Mouse (Mus musculus) hindbrain, embryonic 14.5 days (tissue): Measurements from ENCODE around the gene Gjb3. TPM values are rescaled to one million over a fixed set of nuclear protein-coding genes. Genes with fewer than 3 reads are reported as not detected.

Source experiments
- ATAC-seq: fragments of 200-750 bp; cut with Nextera tagmentation; 2 replicates; pipeline ENCODE4 v1.8.0; 2017; ENCODE audit warnings: moderate number of reproducible peaks, mild to moderate bottlenecking, moderate TSS enrichment, moderate library complexity; ENCODE audit not compliant: low FRiP score
- DNase-seq: peaks from one replicate; pipeline ENCODE4 v3.0.0-alpha.2; 2015; ENCODE audit warnings: low spot score
- H3K27ac ChIP-seq: fragments of 300-500 bp; sonication (generic); 2 replicates; pipeline ENCODE4 v1.5.1; 2014; ENCODE audit warnings: mild to moderate bottlenecking, moderate library complexity
- H3K27me3 ChIP-seq: fragments of 300-500 bp; sonication (generic); 2 replicates; pipeline ENCODE4 v1.6.1; 2014; ENCODE audit warnings: mild to moderate bottlenecking, low read length, mixed read lengths; ENCODE audit not compliant: control insufficient read depth, insufficient read depth
- H3K36me3 ChIP-seq: fragments of 300-500 bp; sonication (generic); replicated peaks from 2 replicates; pipeline ENCODE4 v1.6.1; 2014; ENCODE audit not compliant: control insufficient read depth, insufficient read depth
- H3K4me1 ChIP-seq: fragments of 300-500 bp; sonication (generic); replicated peaks from 2 replicates; pipeline ENCODE4 v1.6.1; 2014; ENCODE audit warnings: antibody characterized with exemption, low read length, mixed read lengths; ENCODE audit not compliant: control insufficient read depth, insufficient read depth
- H3K4me2 ChIP-seq: fragments of 300-500 bp; sonication (generic); replicated peaks from 2 replicates; pipeline ENCODE4 v1.6.1; 2014; ENCODE audit warnings: mild to moderate bottlenecking, moderate library complexity
- H3K4me3 ChIP-seq: fragments of 300-500 bp; sonication (generic); replicated peaks from 2 replicates; pipeline ENCODE4 v1.5.1; 2014; ENCODE audit warnings: mild to moderate bottlenecking, low read length
- H3K9ac ChIP-seq: fragments of 300-500 bp; sonication (generic); 2 replicates; pipeline ENCODE4 v1.6.1; 2014
- H3K9me3 ChIP-seq: fragments of 300-500 bp; sonication (generic); 2 replicates; pipeline ENCODE4 v1.6.1; 2016; ENCODE audit warnings: low read length; ENCODE audit not compliant: control insufficient read depth
- WGBS: fragments of 180-500 bp; shearing (Covaris S2); extraction: QIAGEN DNeasy Blood & Tissue Kit; methylation state at CpG from one replicate; pipeline ENCODE4 v1.1.7; 2014; 5-methylcytosine and 5-hydroxymethylcytosine counted together
- polyA plus RNA-seq: library from polyadenylated mRNA; unstranded; fragments of >200 nt; fragmentation: Nextera tagmentation; extraction: Ambion mirVana; gene quantifications from 2 replicates; pipeline ENCODE4 v1.2.1, GENCODE M21; 2014

Gene Gjb3
- polyA plus RNA-seq, 1 experiment from 2014 or later = not detected

DNA sequence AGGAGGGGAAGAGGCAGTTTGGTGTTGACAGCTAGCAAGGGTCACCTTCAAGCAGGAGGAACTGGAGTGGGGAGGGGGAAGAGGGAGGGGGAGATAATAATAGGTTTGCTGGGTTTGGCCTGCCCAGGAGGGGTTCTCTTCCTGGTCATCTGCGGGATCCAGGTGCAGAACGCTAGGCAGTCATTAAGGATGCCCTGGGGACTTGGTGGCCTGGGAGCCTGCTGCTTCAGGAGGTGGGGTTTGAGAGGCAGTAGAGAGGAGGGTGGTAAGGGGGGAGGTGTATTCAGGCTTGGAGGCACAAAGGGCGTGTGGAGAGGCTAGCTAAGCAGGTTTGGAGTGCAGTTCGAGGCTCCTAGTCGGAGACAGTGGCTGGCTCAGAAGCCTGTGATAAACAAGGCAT is 34.8 kb upstream of the Gjb3 start:
- no peak for DNase-seq
- Histone ChIP-seq H3K27ac (no peak overlapping the region), H3K9ac (no peak overlapping the region), H3K36me3 (no peaks in the 10 kb centered on the region), H3K4me3 (no peak overlapping the region), H3K9me3 (no peaks in the 10 kb centered on the region), H3K4me1 (0 out of 2 replicates have a peak, but pooled peaks cover 7% of the 10 kb centered on the region), H3K27me3 (no peaks in the 10 kb centered on the region), H3K4me2 (no peak overlapping the region)
- WGBS = 17% methylated on average over 5 of the region's 5 CpGs
- ATAC-seq = no peak

- no peak overlapping the region for H3K27ac ChIP-seq
- 0 out of 2 replicates have a peak, but pooled peaks cover 7% of the 10 kb centered on the region for H3K4me1 ChIP-seq
- no peak for DNase-seq
- no peak overlapping the region for H3K4me3 ChIP-seq
- H3K9me3 ChIP-seq = no peaks in the 10 kb centered on the region
- H3K9ac ChIP-seq = no peak overlapping the region
- H3K27me3 ChIP-seq = no peaks in the 10 kb centered on the region
- 56% methylated on average over 6 of the region's 6 CpGs for WGBS
- H3K4me2 ChIP-seq = no peak overlapping the region
- no peak for ATAC-seq
- no peaks in the 10 kb centered on the region for H3K36me3 ChIP-seq
These were observed 33.8 kb upstream of the Gjb3 start for GRCm38 (mm10) chr4:127364431-127364830.

- ATAC-seq (no peak), DNase-seq (no peak)
- Histone ChIP-seq H3K4me1 (0 out of 2 replicates have a peak, but pooled peaks cover 7% of the 10 kb centered on the region), H3K27ac (no peak overlapping the region), H3K36me3 (no peaks in the 10 kb centered on the region), H3K27me3 (no peaks in the 10 kb centered on the region), H3K9ac (no peak overlapping the region), H3K4me2 (no peak overlapping the region), H3K4me3 (no peak overlapping the region), H3K9me3 (no peaks in the 10 kb centered on the region)
- 61% methylated on average over 4 of the region's 4 CpGs for WGBS
These were observed 32.7 kb upstream of the Gjb3 start for GRCm38 (mm10) chr4:127363331-127363730.

GRCm38 (mm10) chr4:127362520-127362919 is 31.9 kb upstream of the Gjb3 start:
- ATAC-seq (no peak), DNase-seq (no peak)
- Histone ChIP-seq H3K9ac (no peak overlapping the region), H3K4me3 (no peak overlapping the region), H3K9me3 (no peaks in the 10 kb centered on the region), H3K4me1 (0 out of 2 replicates have a peak, but pooled peaks cover 7% of the 10 kb centered on the region), H3K27me3 (no peaks in the 10 kb centered on the region), H3K27ac (no peak overlapping the region), H3K4me2 (no peak overlapping the region), H3K36me3 (no peaks in the 10 kb centered on the region)
- 94% methylated on average over 3 of the region's 3 CpGs for WGBS

GRCm38 (mm10) chr4:127358018-127358417 is 27.4 kb upstream of the Gjb3 start, which contains the start of gene Gjb5:
Gjb5 (minus strand) TSS chr4:127358181.
- Histone ChIP-seq H3K4me2 (no peak within 1 kb of the TSS), H3K4me1 (0 out of 2 replicates have a peak, but pooled peaks cover 8% of the 10 kb centered on the region), H3K9ac (no peak within 1 kb of the TSS), H3K27ac (no peak within 1 kb of the TSS), H3K36me3 (no peaks in the 10 kb centered on the region), H3K4me3 (no peak within 1 kb of the TSS), H3K27me3 (no peaks in the 10 kb centered on the region), H3K9me3 (no peaks in the 10 kb centered on the region)
- no peak for DNase-seq
- no peak for ATAC-seq
- 36% methylated on average over 5 of the region's 5 CpGs for WGBS

DNA sequence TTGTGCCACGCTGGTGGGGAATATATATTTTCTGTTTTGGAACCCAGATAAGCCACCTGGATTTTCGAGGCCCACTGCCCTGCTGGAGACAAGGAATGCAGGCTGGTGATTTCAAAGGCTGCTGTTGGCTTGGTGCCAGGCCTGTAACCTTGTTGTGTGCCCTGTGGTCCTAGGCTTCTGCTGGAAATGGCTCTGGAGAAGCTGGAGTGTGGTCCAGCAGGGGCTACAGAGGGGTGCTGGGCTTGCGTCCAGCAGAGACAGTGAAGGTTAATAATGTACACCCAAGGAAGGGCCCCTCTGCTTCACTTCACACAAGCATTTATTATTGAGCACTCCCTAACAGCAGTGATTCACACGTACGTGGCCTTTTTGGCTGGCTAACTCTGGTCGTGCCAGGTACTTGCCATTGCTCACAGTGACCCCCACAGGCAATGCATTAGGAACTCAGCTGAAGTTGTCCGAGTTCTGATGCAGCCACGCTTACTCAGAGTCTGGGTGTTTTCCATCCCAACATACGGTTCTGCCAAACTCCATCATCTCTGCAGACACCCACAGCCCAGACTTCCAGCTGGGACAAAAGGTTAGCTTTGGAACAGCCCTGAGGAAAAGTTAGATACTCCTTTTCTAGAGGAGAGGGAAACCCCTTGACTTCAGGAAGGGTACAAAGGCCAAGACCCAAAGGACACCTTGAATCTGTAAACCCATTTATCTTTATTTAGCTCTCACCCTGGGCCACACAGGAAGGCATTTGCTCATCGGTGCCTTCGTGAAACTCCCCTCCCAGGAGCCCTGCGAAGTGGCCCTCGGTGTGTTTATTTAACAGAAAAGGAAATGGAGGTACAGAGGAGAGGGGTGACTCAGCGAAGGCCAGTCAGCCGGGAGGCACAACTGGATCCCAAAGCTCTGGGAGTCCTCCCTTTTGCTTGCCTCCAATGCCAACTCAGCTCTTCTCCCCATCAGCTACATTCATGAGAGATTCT is 24.2 kb upstream of the Gjb3 start:
- DNase-seq = no peak
- WGBS = 81% methylated on average over 15 of the region's 15 CpGs

DNA sequence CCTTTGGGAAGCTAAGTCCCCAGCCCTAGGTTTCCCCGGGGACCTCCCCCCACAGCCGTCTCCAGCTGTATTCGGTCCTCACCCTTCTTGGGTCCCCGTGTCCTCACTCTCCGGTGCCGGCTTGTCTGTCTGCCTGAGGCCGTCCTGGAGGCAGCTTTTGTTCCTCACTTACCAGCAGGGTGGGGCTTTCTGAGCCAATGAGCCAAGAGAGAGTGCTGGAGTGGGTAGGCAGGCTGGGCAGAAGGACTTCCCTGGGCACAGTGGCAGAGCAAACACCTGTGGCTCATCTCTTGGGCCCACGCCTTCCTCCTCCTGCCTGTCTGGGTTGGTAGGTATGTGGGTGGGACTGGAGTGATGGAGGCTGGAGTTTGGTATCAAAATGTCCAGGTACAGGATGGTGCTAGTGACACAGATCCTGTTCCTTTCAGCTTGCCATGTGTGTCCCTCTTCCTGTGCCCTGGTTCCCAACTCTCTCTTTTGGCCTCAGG is 23.4 kb upstream of the Gjb3 start, which contains the start of gene Gjb4:
Gene Gjb4, minus strand, starts transcription at position 131 of the 488 bp plus-strand sequence.
- H3K4me2 ChIP-seq = no peak within 1 kb of the TSS
- 0 out of 2 replicates have a peak, but pooled peaks cover 8% of the 10 kb centered on the region for H3K4me1 ChIP-seq
- H3K9ac ChIP-seq = no peak within 1 kb of the TSS
- ATAC-seq (no peak), DNase-seq (no peak)
- no peaks in the 10 kb centered on the region for H3K27me3 ChIP-seq
- H3K9me3 ChIP-seq = no peaks in the 10 kb centered on the region
- no peak within 1 kb of the TSS for H3K4me3 ChIP-seq
- H3K36me3 ChIP-seq = no peaks in the 10 kb centered on the region
- WGBS = 38% methylated on average over 8 of the region's 8 CpGs
- H3K27ac ChIP-seq = no peak within 1 kb of the TSS

More for the DNA sequence above, 24.2 kb upstream of the Gjb3 start:
- H3K4me2 ChIP-seq = no peak overlapping the region
- H3K27ac ChIP-seq = no peak overlapping the region
- ATAC-seq = no peak
- no peaks in the 10 kb centered on the region for H3K36me3 ChIP-seq
- H3K4me1 ChIP-seq = 0 out of 2 replicates have a peak, but pooled peaks cover 8% of the 10 kb centered on the region
- no peak overlapping the region for H3K9ac ChIP-seq
- H3K4me3 ChIP-seq = no peak overlapping the region
- H3K27me3 ChIP-seq = no peaks in the 10 kb centered on the region
- H3K9me3 ChIP-seq = no peaks in the 10 kb centered on the region

- Histone ChIP-seq H3K4me2 (no peak overlapping the region), H3K27ac (no peak overlapping the region), H3K27me3 (no peaks in the 10 kb centered on the region), H3K36me3 (no peaks in the 10 kb centered on the region), H3K9ac (no peak overlapping the region), H3K4me3 (no peak overlapping the region), H3K4me1 (0 out of 2 replicates have a peak, but pooled peaks cover 8% of the 10 kb centered on the region), H3K9me3 (no peaks in the 10 kb centered on the region)
- ATAC-seq (no peak), DNase-seq (no peak)
- 17% methylated on average over 1 of the region's 1 CpGs for WGBS
These were observed 21.9 kb upstream of the Gjb3 start for GRCm38 (mm10) chr4:127352594-127352993.

GRCm38 (mm10) chr4:127349560-127350300 is 19.1 kb upstream of the Gjb3 start:
- DNase-seq (no peak), ATAC-seq (no peak)
- 76% methylated on average over 4 of the region's 4 CpGs for WGBS
- no peaks in the 10 kb centered on the region for H3K27me3 ChIP-seq
- H3K9ac ChIP-seq = no peak overlapping the region
- no peak overlapping the region for H3K4me2 ChIP-seq
- H3K4me3 ChIP-seq = no peak overlapping the region
- H3K9me3 ChIP-seq = no peaks in the 10 kb centered on the region
- 0 out of 2 replicates have a peak, but pooled peaks cover 8% of the 10 kb centered on the region for H3K4me1 ChIP-seq
- no peaks in the 10 kb centered on the region for H3K36me3 ChIP-seq
- no peak overlapping the region for H3K27ac ChIP-seq
